Mouse (Mus musculus): Measurements from ENCODE around the gene Syne1.

The Syne1 gene

GRCm38 (mm10) chr10:4983919-4984318 is 567.4 kb downstream of the Syne1 start:
- DNase-seq (ENCODE audit: low spot score in 2 of 2), result no peak

GRCm38 (mm10) chr10:4977374-4977773 is 573.9 kb downstream of the Syne1 start:
- DNase-seq (ENCODE audit: low spot score in 2 of 2), result no peak

GRCm38 (mm10) chr10:4976557-4976956 is 574.7 kb downstream of the Syne1 start:
- no peak for DNase-seq (ENCODE audit: low spot score in 2 of 2)

GRCm38 (mm10) chr10:4974246-4974645 is 577.0 kb downstream of the Syne1 start:
- no peak for DNase-seq (ENCODE audit: low spot score in 2 of 2)

GRCm38 (mm10) chr10:4972026-4972425 is 579.3 kb downstream of the Syne1 start:
- no peak for DNase-seq (ENCODE audit: low spot score in 2 of 2)

- no peak for DNase-seq (ENCODE audit: low spot score in 2 of 2)
These were observed 579.7 kb downstream of the Syne1 start for GRCm38 (mm10) chr10:4971586-4971985.

- no peak for DNase-seq (ENCODE audit: low spot score in 2 of 2)
These were observed 580.1 kb downstream of the Syne1 start for GRCm38 (mm10) chr10:4971156-4971555.

Data from right cerebral cortex, postnatal 36 days (tissue).